Comparison of ENCODE assay signal across 12 mouse cellular contexts in genomic region chr17:74887039-74887438, GRCm38 (mm10).
"Had no signal": no experiment of that assay in that cellular context is flagged by ENCODE, and none has a peak within 500 bp of the region (broad histone marks: within the 10 kb centered on the region; RNA-seq: fewer than 3 reads in every experiment).

No protein-coding gene starts in this region.

- H3K27me3 ChIP-seq: kidney, embryonic 15.5 days; liver, embryonic 13.5 days; lung, embryonic 15.5 days; midbrain, embryonic 12.5 days had no signal

- ATAC-seq: liver, postnatal 0 days; midbrain, embryonic 16.5 days had no signal

- DNase-seq: kidney, adult 2 months; kidney, postnatal 36 days; layer of hippocampus, adult 9-11 months; layer of hippocampus, postnatal 36 days; left cerebral cortex, postnatal 4 days; liver, embryonic 13.5 days; liver, postnatal 0 days; thymus, postnatal 36 days had no signal

- H3K36me3 ChIP-seq: kidney, embryonic 15.5 days; liver, embryonic 13.5 days; lung, embryonic 15.5 days; midbrain, embryonic 12.5 days had no signal

- H3K9me3 ChIP-seq: kidney, embryonic 15.5 days; liver, embryonic 13.5 days; lung, embryonic 15.5 days; midbrain, embryonic 12.5 days had no signal

- H3K27ac ChIP-seq: kidney, embryonic 15.5 days; liver, embryonic 13.5 days; lung, embryonic 15.5 days; midbrain, embryonic 12.5 days had no signal

- H3K9ac ChIP-seq: kidney, embryonic 15.5 days; liver, embryonic 13.5 days; liver, postnatal 0 days; lung, embryonic 15.5 days; midbrain, embryonic 12.5 days had no signal

- H3K4me1 ChIP-seq: liver, embryonic 13.5 days; lung, embryonic 15.5 days; midbrain, embryonic 12.5 days had no signal

- H3K4me2 ChIP-seq: kidney, embryonic 15.5 days; liver, embryonic 13.5 days; lung, embryonic 15.5 days; midbrain, embryonic 12.5 days had no signal

- H3K4me3 ChIP-seq: kidney, embryonic 15.5 days; liver, embryonic 13.5 days; lung, embryonic 15.5 days; midbrain, embryonic 12.5 days had no signal
